Mouse (Mus musculus) lung, adult 2 months (tissue): ENCODE results near the gene Prkce.

Experiments
- CTCF ChIP-seq: fragments of 200-500 bp; IDR thresholded peaks from 2 replicates; pipeline ENCODE4 v1.5.1; 2011; ENCODE audit warnings: mild to moderate bottlenecking, low read length, control low read depth; ENCODE audit not compliant: insufficient read depth
- POLR2A ChIP-seq: fragments of 200-500 bp; IDR thresholded peaks from 2 replicates; pipeline ENCODE4 v1.6.1; 2011; ENCODE audit warnings: low read depth, mild to moderate bottlenecking, control low read depth, low read length, borderline replicate concordance; ENCODE audit errors: extremely low read depth

GRCm38 (mm10) chr17:86652751-86653150 lies 485.2 kb downstream of the Prkce start:
- TF ChIP-seq CTCF, result no peak
- TF ChIP-seq POLR2A, result no peak
